Mouse (Mus musculus) liver, embryonic 14.5 days (tissue): ENCODE data around the gene Gm28043.

ENCODE experiments used
- CTCF ChIP-seq: IDR thresholded peaks from 2 replicates; pipeline ENCODE4 v1.5.1; 2016; ENCODE audit warnings: antibody characterized with exemption, low read depth, control low read depth
- EP300 ChIP-seq: IDR thresholded peaks from 2 replicates; pipeline ENCODE4 v1.6.1; 2016; ENCODE audit warnings: antibody characterized with exemption, low read depth

DNA sequence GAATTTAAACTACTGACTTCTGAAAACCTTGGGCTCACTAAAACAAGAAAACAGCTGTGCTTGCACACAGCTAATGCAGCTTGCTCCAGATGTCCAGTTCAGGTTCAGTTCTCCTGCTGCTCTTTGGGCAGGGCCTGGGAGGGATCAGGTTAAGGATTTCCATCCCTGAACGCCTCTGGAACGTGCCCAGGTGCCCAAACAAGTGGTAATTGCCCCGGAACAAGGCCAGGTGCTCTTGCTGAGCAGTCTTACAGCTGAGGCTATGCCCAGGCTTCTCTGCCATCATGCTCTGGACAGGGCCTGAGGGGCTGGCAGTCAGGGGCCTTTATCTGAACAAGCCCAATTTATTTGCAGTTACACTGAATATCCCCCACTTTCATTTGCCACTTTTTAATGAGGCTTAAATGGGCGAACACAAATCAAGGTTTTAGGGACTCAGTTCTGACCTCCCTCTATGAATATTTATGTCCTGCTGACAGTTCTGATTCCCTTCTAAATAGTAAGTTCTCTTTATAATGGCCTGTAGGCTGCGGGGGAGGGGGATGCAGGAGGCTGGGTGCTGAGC is 92.4 kb downstream of the Gm28043 start:
- TF ChIP-seq CTCF (no peak), EP300 (no peak)
